Mouse (Mus musculus) liver, postnatal 0 days (tissue): ENCODE measurements around the gene Grifin.

Source experiments
- CTCF ChIP-seq: sonication (generic); IDR thresholded peaks from 2 replicates; pipeline ENCODE4 v1.5.1; 2016; ENCODE audit warnings: antibody characterized with exemption, low read depth
- EP300 ChIP-seq: IDR thresholded peaks from 2 replicates; pipeline ENCODE4 v1.6.1; 2016; ENCODE audit warnings: antibody characterized with exemption, low read depth, mild to moderate bottlenecking

DNA sequence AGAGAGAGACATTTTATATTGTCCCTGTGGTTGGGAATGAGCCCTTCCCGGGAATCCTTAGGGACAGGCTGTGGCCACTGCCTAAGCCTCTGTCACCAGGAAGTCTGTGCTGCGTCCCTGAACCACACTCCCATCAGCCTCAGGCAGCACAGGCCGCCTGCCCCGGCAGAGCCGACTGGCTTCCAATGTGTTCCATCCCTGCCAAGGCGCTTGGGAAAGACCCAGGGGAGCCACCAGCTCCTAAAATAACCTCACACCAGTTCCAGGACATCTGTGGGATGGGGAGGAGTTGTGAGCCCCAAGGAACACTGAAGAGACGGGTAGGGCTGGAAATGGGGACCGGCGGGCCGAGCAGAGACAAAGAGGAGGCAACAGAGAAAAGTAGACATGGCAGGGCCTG lies 6.8 kb upstream of the Grifin start:
- TF ChIP-seq CTCF (no peak), EP300 (no peak)
